Mouse (Mus musculus) testis, adult 2 months (tissue): ENCODE results near the gene Slc25a24. TPM values are rescaled to one million over a fixed set of nuclear protein-coding genes. Genes with fewer than 3 reads are reported as not detected.

Experiments used
- H3K27ac ChIP-seq: fragments of 200-500 bp; 2 replicates; pipeline ENCODE4 v1.5.1; 2012; ENCODE audit warnings: low read depth, low read length; ENCODE audit not compliant: control insufficient read depth, insufficient read depth
- H3K27me3 ChIP-seq: fragments of 200-500 bp; 2 replicates; pipeline ENCODE4 v1.6.1; 2012; ENCODE audit warnings: mild to moderate bottlenecking, low read length, moderate library complexity; ENCODE audit not compliant: control insufficient read depth, insufficient read depth
- H3K36me3 ChIP-seq: fragments of 200-500 bp; 2 replicates; pipeline ENCODE4 v1.6.1; 2012; ENCODE audit warnings: mild to moderate bottlenecking, low read length; ENCODE audit not compliant: control insufficient read depth, insufficient read depth
- H3K4me1 ChIP-seq: fragments of 200-500 bp; 2 replicates; pipeline ENCODE4 v1.6.1; 2012; ENCODE audit warnings: low read length; ENCODE audit not compliant: control insufficient read depth, insufficient read depth
- H3K4me3 ChIP-seq: fragments of 200-500 bp; 2 replicates; pipeline ENCODE4 v1.5.1; 2012; ENCODE audit warnings: low read depth, mild to moderate bottlenecking, low read length, moderate library complexity, mixed read lengths; ENCODE audit not compliant: control insufficient read depth
- CTCF ChIP-seq: fragments of 200-500 bp; IDR thresholded peaks from 2 replicates; pipeline ENCODE4 v1.5.1; 2012; ENCODE audit warnings: low read depth, mild to moderate bottlenecking, inconsistent platforms, low read length, moderate library complexity; ENCODE audit not compliant: control insufficient read depth, insufficient read depth, insufficient replicate concordance
- POLR2A ChIP-seq: fragments of 200-500 bp; IDR thresholded peaks from 2 replicates; pipeline ENCODE4 v1.6.1; 2012; ENCODE audit warnings: low read depth, mild to moderate bottlenecking, inconsistent platforms, low read length, moderate library complexity; ENCODE audit not compliant: control insufficient read depth
- polyA plus RNA-seq: library from polyadenylated mRNA; depleted of rRNA; stranded (reverse); fragments of >200 nt; gene quantifications from 2 replicates; pipeline ENCODE4 v1.2.3, GENCODE M21; 2012

Slc25a24 gene
- polyA plus RNA-seq, 1 experiment: 3.2 TPM

GRCm38 (mm10) chr3:109152561-109152960 lies 29.6 kb downstream of the Slc25a24 start:
- Histone ChIP-seq H3K27ac (no peak overlapping the region), H3K4me1 (no peaks in the 10 kb centered on the region), H3K27me3 (no peaks in the 10 kb centered on the region), H3K4me3 (no peak overlapping the region), H3K36me3 (no peaks in the 10 kb centered on the region; the same call in 1 of the 2 replicates)
- no peak for TF ChIP-seq POLR2A
- no peak for TF ChIP-seq CTCF

DNA sequence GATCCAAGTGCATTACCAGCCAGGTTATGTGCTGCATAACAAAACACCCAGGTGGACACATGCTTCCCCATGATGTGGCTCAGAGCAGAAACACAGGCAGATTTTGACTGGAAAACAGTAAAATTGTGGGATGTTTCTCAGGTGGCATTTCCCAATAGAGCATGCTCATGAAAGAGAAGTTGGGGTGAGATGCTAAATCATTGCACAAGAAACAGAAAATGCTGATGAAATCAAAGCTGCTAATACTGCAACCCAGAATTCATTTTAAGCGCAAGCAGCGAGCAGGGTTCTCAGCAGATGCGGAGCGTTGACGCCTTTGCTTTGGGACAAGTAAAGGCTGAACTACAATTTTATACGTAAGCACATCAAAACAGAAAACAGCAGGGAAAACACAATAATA lies 30.5 kb downstream of the Slc25a24 start:
- Histone ChIP-seq H3K27ac (no peak overlapping the region), H3K4me3 (no peak overlapping the region), H3K4me1 (no peaks in the 10 kb centered on the region), H3K27me3 (no peaks in the 10 kb centered on the region), H3K36me3 (no peaks in the 10 kb centered on the region; the same call in 1 of the 2 replicates)
- TF ChIP-seq CTCF (no peak), POLR2A (no peak)

DNA sequence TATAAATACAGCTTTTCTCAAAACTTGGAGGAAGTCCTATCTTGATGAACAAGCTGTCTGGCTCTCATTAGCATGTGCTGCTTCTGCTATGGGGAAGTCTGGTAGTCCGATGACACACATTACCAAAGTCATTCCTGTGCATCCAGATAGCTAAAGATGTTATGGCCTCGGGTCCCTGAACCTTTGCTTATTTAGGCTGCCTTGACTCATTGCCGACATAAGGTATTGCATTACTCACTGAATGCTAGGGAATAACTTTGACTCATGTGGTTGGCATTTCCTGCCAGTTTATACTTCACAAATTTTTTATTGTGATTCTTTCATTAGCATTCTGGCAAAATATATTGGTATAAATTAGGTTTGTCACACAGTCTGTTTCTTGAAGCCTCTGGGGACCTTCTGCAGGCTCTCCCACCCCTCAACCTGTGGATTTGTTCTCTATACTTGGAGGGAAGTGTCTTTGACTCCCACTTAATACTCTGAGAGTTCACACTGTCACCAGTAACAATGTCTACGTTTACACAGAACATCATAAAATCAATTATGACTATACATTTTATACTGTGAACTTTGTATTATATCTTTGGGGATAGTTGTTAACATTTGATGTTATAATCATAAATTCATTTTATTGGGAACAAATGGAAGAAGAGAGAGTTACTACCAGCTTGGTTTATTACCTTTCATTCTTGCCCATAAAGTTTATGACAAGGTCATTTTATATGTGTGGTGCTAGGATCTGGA lies 33.1 kb downstream of the Slc25a24 start:
- H3K27ac ChIP-seq: no peak overlapping the region
- TF ChIP-seq CTCF (no peak), POLR2A (no peak)
- H3K27me3 ChIP-seq: no peaks in the 10 kb centered on the region
- no peaks in the 10 kb centered on the region; the same call in 1 of the 2 replicates for H3K36me3 ChIP-seq
- H3K4me3 ChIP-seq: no peak overlapping the region
- no peaks in the 10 kb centered on the region for H3K4me1 ChIP-seq

DNA sequence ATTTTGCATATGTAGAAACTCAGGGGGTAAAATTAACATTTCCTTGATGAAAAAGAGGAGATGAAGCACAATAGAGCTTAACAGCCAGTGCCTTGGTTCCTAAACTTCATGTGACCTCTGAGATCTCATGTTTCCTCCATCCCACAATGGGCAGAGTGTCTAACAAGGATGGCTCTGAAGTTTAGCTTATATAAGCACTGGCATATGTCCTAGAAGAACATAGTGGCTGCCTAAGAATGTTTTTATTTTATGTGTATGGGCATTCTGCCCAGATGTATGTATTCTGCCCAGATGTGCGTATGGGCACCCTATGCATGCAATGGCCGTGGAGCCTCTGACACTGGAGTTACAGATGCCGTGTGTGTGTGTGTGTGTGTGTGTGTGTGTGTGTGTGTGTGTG lies 34.5 kb downstream of the Slc25a24 start:
- H3K36me3 ChIP-seq: no peaks in the 10 kb centered on the region; the same call in 1 of the 2 replicates
- H3K27me3 ChIP-seq: no peaks in the 10 kb centered on the region
- no peak overlapping the region for H3K27ac ChIP-seq
- H3K4me3 ChIP-seq: no peak overlapping the region
- TF ChIP-seq CTCF: no peak
- TF ChIP-seq POLR2A: no peak
- H3K4me1 ChIP-seq: no peaks in the 10 kb centered on the region

GRCm38 (mm10) chr3:109164088-109164487 lies 41.1 kb downstream of the Slc25a24 start:
- H3K4me3 ChIP-seq: no peak overlapping the region
- TF ChIP-seq POLR2A: no peak
- no peak for TF ChIP-seq CTCF
- no peaks in the 10 kb centered on the region for H3K4me1 ChIP-seq
- no peaks in the 10 kb centered on the region for H3K27me3 ChIP-seq
- no peak overlapping the region for H3K27ac ChIP-seq
- H3K36me3 ChIP-seq: no peaks in the 10 kb centered on the region; the same call in 1 of the 2 replicates

DNA sequence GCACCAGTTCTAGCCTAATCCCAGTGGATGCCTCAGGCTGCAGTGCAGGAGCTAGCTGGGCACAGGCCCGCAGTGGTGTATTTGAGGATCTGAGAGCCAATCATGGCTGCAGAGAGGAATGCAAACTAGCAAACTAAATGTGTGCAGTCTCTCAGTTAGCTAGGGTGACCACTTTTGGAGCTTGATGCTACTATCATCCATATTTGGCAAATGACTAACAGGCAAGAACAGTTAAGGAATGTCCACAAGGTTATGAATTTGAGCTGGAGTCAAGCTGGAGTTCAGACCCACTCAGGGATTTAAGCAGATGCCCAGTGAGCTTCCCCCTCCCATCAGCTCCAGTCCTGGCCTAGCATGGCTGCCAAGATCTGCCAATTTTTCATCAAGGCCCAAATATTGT lies 41.7 kb downstream of the Slc25a24 start:
- no peaks in the 10 kb centered on the region; the same call in 1 of the 2 replicates for H3K36me3 ChIP-seq
- H3K4me3 ChIP-seq: no peak overlapping the region
- TF ChIP-seq POLR2A (no peak), CTCF (no peak)
- H3K4me1 ChIP-seq: no peaks in the 10 kb centered on the region
- no peaks in the 10 kb centered on the region for H3K27me3 ChIP-seq
- no peak overlapping the region for H3K27ac ChIP-seq

DNA sequence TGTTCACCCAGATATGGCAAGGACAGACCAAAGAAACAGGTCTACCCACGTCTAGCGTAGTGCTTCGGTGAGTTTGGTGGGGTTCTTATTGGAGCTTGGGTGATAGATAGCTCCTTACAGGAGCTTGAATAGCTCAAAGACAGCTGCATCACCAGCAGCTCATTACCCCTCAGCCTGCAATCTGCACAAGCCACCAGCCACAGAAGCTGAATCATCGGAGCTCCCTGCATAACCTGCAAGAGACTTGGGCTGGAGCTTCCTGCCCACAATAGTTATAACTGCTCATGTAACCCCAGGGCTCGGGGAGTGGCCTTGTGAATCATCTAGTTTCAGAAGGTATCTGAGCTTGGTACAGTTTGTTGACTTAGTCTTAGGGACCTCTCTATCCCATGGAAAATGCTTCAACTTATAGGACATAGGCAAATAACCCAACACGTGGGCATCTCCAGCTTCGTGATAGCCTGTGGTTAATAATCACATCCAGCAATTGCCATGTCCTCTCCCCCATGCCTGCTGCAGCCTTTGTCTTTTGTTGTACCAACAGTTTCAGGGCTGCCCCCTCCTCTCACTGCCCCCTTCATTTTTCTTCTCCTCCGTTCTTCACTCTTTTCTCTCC lies 42.4 kb downstream of the Slc25a24 start:
- H3K4me1 ChIP-seq: no peaks in the 10 kb centered on the region
- no peaks in the 10 kb centered on the region for H3K27me3 ChIP-seq
- H3K4me3 ChIP-seq: no peak overlapping the region
- H3K36me3 ChIP-seq: no peaks in the 10 kb centered on the region; the same call in 1 of the 2 replicates
- H3K27ac ChIP-seq: no peak overlapping the region
- TF ChIP-seq CTCF (no peak), POLR2A (no peak)
